Mouse (Mus musculus) bone marrow macrophage, adult 2 months (primary cell): Measurements from ENCODE around the gene Pitpnc1.

Source experiments
- CTCF ChIP-seq: IDR thresholded peaks from 2 replicates; pipeline ENCODE4 v1.5.1; 2012; ENCODE audit warnings: low read depth, mild to moderate bottlenecking, low read length, moderate library complexity
- POLR2A ChIP-seq: IDR thresholded peaks from 2 replicates; pipeline ENCODE4 v1.6.1; 2012; ENCODE audit warnings: mild to moderate bottlenecking, low read depth, low read length, borderline replicate concordance

DNA sequence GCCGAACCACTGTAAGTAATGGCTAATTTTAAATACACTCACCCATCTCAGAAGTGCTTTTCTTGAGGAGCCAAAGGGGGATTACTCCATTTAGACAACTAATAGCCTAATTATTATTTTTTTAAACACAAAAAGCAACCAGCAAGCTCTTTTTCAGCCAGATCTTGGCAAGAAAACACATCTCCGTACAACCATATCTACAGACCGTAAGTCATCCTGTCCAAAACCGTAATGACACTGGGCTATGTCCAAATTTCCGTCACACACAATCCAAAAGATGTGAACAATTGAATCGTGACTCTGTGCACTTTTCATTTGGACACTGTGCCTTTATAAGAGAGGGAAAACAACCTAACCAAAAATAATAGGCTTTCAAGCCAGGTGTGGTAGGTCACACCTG is 20.4 kb downstream of the Pitpnc1 start:
- TF ChIP-seq CTCF (no peak), POLR2A (no peak)
